Mouse (Mus musculus) heart, postnatal 36 days (tissue): Measurements from ENCODE around the gene Vmn1r33. TPM values are rescaled to one million over a fixed set of nuclear protein-coding genes. Genes with fewer than 3 reads are reported as not detected.
"Not testable (repeated sequence)": the region's sequence is repeated elsewhere in the genome, so short reads cannot be mapped to it uniquely, and the experiment has no call there.

Source experiments
- DNase-seq, 2 experiments: peaks; one replicate each; pipeline ENCODE4 v3.0.0; 2021 to 2022
- intact Hi-C: fragments of 180-260 bp; cut with DNase I; formaldehyde crosslinking; loops from one replicate; pipeline ENCODE4 v1.15.1; 2025
- total RNA-seq, 2 experiments: library from RNA; stranded (reverse); gene quantifications; 2 replicates each; pipeline ENCODE4 v1.2.3; 2021

Gene Vmn1r33
- total RNA-seq, result not detected

DNA sequence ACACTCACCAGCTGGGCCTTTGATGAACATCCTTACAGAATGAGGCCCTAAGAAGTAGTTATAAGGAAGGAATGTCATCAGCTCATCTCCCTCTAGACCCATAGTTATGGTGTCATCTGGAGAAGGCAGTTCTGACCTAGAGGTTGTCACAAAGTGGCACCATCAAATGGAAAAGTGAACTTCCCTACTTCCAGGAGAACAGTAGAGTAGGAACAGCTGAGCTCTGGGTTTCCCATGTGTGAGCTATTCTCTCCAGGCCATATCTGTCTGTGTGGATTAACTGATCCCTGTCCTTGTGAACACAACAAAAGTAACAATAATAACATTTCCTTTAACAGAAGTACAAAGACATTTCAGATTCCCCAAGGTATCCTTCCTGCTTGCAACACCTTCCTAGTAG, at the start of gene Vmn1r33:
Gene Vmn1r33 (minus strand): TSS at position 101 of the 400 bp plus-strand sequence.
- intact Hi-C loops, result not testable (repeated sequence)

GRCm38 (mm10) chr6:66643779-66644178, 25.7 kb upstream of the Vmn1r33 start, which contains the start of gene Vmn1r34:
TSS of gene Vmn1r34 (minus strand) at chr6:66643879.
- intact Hi-C loops, result no loop called here
- no peak for DNase-seq

More for the DNA sequence above, at the start of gene Vmn1r33:
- DNase-seq, result not testable (repeated sequence)

GRCm38 (mm10) chr6:66595804-66596203, 22.3 kb downstream of the Vmn1r33 start:
- DNase-seq, result no peak
- intact Hi-C loops, result no loop called here

Other genes with a start within 250 kb of the Vmn1r33 start
- gene Mad2l1, start 82.9 kb downstream of the Vmn1r33 start, total RNA-seq, result 1 to 10 TPM; 2.7 to 3.1 TPM
- not detected for gene Vmn1r32, start 58.2 kb downstream of the Vmn1r33 start, total RNA-seq
- not detected for gene Vmn1r34, start 25.6 kb upstream of the Vmn1r33 start, total RNA-seq
- not detected for gene Vmn1r35, start 67.6 kb upstream of the Vmn1r33 start, total RNA-seq
- not detected for gene Vmn1r36, start 100.9 kb upstream of the Vmn1r33 start, total RNA-seq
- gene Vmn1r37, start 111.1 kb upstream of the Vmn1r33 start, total RNA-seq, result not detected
- gene Vmn1r38, start 164.3 kb upstream of the Vmn1r33 start, total RNA-seq, result not detected
- gene Vmn1r39, start 192.3 kb upstream of the Vmn1r33 start, total RNA-seq, result not detected